Mouse (Mus musculus) midbrain, embryonic 11.5 days (tissue): Measurements from ENCODE around the gene Ssr3. TPM values are rescaled to one million over a fixed set of nuclear protein-coding genes. Genes with fewer than 3 reads are reported as not detected.
A peak's percentile ranks its signal among the peaks of the same experiment; 100 is the strongest.

Experiments
- ATAC-seq: fragments of 200-750 bp; cut with Nextera tagmentation; 2 replicates; pipeline ENCODE4 v1.8.0; 2017; ENCODE audit warnings: moderate TSS enrichment, moderate library complexity; ENCODE audit not compliant: low FRiP score
- DNase-seq: peaks from one replicate; pipeline ENCODE4 v3.0.0; 2015; ENCODE audit warnings: low spot score; ENCODE audit errors: missing footprints
- H3K27ac ChIP-seq: fragments of 300-500 bp; sonication (generic); 2 replicates; pipeline ENCODE4 v1.5.1; 2014; ENCODE audit warnings: low read depth, low read length
- H3K27me3 ChIP-seq: fragments of 300-500 bp; sonication (generic); 2 replicates; pipeline ENCODE4 v1.6.1; 2014; ENCODE audit warnings: mild to moderate bottlenecking, low read length, moderate library complexity, mixed read lengths; ENCODE audit not compliant: control insufficient read depth, insufficient read depth
- H3K36me3 ChIP-seq: fragments of 300-500 bp; sonication (generic); 2 replicates; pipeline ENCODE4 v1.6.1; 2014; ENCODE audit warnings: mild to moderate bottlenecking, low read length, moderate library complexity, mixed read lengths; ENCODE audit not compliant: control insufficient read depth, insufficient read depth
- H3K4me1 ChIP-seq: fragments of 300-500 bp; sonication (generic); 2 replicates; pipeline ENCODE4 v1.6.1; 2014; ENCODE audit warnings: low read length; ENCODE audit not compliant: control insufficient read depth, insufficient read depth
- H3K4me2 ChIP-seq: fragments of 300-500 bp; sonication (generic); 2 replicates; pipeline ENCODE4 v1.6.1; 2014; ENCODE audit warnings: mild to moderate bottlenecking, moderate library complexity
- H3K4me3 ChIP-seq: fragments of 300-500 bp; sonication (generic); 2 replicates; pipeline ENCODE4 v1.5.1; 2014; ENCODE audit warnings: low read depth, low read length
- H3K9ac ChIP-seq: fragments of 300-500 bp; sonication (generic); 2 replicates; pipeline ENCODE4 v1.6.1; 2014; ENCODE audit warnings: low read length
- H3K9me3 ChIP-seq: fragments of 300-500 bp; sonication (generic); 2 replicates; pipeline ENCODE4 v1.6.1; 2016; ENCODE audit warnings: low read length; ENCODE audit not compliant: control insufficient read depth
- WGBS: fragments of 180-500 bp; shearing (Covaris S2); extraction: QIAGEN DNeasy Blood & Tissue Kit; methylation state at CpG from one replicate; pipeline ENCODE4 v1.1.7; 2014; 5-methylcytosine and 5-hydroxymethylcytosine counted together
- polyA plus RNA-seq: library from polyadenylated mRNA; unstranded; fragments of >200 nt; fragmentation: Nextera tagmentation; extraction: Ambion mirVana; gene quantifications from 2 replicates; pipeline ENCODE4 v1.2.1, GENCODE M21; 2014

The Ssr3 gene
- polyA plus RNA-seq = 295 and 322 TPM in 2 replicates

DNA sequence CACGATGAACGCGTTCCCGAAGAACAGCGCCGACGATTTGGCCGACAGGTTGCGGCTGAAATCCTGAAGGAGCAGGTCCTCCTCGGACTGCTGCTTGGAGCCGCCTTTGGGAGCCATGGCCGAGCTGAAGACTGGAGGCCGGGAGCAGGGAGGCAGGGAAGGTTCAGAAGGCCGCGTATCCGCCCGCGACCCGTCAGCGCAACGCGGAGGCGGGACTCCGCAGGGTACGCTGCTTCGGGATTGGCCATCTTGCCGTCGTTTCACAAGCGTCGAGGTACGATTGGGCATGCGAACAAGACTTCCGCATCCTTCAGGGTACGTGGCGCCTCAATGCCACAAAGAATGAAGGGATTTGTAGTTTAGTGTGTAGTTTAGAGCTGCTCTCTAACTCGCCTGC, at the start of gene Ssr3:
Ssr3 (minus strand) TSS at position 203 of the 397 bp plus-strand sequence.
- Histone ChIP-seq H3K27ac (peak within 1 kb of the TSS; percentile 75), H3K36me3 (peaks cover 10% of the 10 kb centered on the region), H3K4me2 (peak within 1 kb of the TSS; percentile 81), H3K27me3 (no peaks in the 10 kb centered on the region), H3K9me3 (no peaks in the 10 kb centered on the region), H3K4me3 (peak within 1 kb of the TSS; percentile 87), H3K4me1 (peaks cover 6% of the 10 kb centered on the region; the same call in 1 of the 2 replicates), H3K9ac (peak within 1 kb of the TSS; percentile 91)
- ATAC-seq = peak; percentile 99
- WGBS = under 1% methylated on average over 36 of the region's 36 CpGs
- DNase-seq = peak; percentile 99

DNA sequence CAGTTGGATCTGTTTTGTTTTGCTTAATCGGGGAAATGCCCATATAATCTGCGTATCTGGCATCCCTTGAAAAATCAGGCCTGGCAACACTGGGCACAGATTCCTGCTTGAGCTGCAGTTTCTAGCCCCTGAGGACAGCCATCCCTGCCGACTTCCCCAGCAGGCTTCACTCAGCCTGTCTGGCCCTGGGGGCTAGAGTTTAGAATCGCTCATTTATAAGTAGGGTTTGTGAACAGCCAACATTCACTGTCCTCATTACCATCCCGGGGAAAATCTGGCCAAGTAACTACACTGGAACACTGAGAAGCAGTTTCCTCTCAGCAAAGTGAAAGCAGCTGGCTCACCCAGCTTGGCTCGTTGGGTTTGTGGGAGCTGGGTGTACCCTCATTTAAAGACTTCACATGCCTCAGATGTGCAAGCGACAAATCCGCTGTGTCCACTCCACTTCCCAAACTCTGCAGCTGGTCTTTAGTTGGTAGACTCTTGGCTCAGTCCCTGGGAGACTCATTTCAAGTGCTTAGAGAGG, 49.2 kb upstream of the Ssr3 start:
- ATAC-seq (0 out of 2 replicates have a peak, but pooled peaks have one; percentile 54), DNase-seq (peak; percentile 87)
- H3K36me3 ChIP-seq = no peaks in the 10 kb centered on the region
- no peaks in the 10 kb centered on the region for H3K9me3 ChIP-seq
- no peak overlapping the region for H3K27ac ChIP-seq
- no peak overlapping the region for H3K9ac ChIP-seq
- H3K4me1 ChIP-seq = peaks cover 6% of the 10 kb centered on the region
- no peak overlapping the region for H3K4me2 ChIP-seq
- WGBS = 57% methylated on average over 8 of the region's 8 CpGs
- no peak overlapping the region for H3K4me3 ChIP-seq
- H3K27me3 ChIP-seq = no peaks in the 10 kb centered on the region

DNA sequence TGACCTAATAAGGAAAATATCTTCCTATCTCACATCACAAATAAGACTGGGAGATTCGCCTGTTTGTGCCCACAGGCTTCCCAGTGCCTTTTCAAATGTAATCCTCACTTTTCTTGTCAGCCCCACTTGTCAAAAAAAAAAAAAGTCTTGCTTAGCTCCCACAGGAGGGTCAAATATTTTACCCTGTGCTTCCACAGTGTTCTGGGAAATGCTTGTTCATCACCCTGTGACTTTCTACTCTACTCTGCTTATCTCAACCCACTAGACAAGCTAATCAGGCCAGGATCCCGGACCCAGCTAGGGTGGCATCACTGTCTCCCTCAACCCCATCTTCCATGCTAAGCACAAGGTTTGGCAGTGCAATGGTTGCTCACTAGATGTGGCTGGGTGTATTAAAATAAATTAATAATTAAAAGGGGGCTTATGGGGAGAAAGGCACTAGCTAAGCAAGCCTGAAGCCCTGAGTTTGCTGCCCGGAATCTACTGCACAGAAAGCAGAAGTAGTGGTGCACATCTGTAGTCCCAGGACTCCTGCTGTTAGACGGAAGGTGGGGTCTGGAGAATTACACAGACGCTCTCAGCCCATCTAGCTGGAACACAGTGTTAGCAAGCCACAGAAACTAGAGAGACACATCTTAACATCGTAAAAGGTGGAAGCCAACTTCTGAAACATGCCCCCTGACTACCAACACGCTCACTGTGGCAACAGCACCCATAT, 46.2 kb upstream of the Ssr3 start:
- Histone ChIP-seq H3K4me3 (no peak overlapping the region), H3K27ac (no peak overlapping the region), H3K27me3 (no peaks in the 10 kb centered on the region), H3K36me3 (no peaks in the 10 kb centered on the region), H3K4me1 (peaks cover 6% of the 10 kb centered on the region), H3K9ac (no peak overlapping the region), H3K9me3 (no peaks in the 10 kb centered on the region), H3K4me2 (no peak overlapping the region)
- DNase-seq (peak; percentile 37), ATAC-seq (no peak)
- 77% methylated on average over 7 of the region's 7 CpGs for WGBS

DNA sequence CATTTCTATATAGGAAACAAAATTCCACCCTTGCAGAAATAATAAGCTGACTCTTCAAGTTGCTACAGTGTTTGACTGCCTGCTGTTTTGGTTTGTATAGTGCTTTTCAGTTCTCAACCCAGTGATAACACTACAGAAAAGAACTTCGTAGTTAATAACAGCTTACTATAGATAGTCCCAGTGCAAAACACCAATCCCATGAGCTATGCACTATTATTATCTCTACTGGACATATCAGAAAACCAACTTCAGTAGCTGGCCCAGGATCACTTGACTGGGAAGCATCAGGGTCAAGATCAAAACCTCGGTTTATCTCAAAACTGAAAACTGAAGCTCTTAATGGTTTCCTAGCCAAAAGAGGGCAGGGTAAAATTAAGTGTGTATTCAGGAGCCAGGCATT, 43.4 kb upstream of the Ssr3 start:
- no peak overlapping the region for H3K4me3 ChIP-seq
- no peaks in the 10 kb centered on the region for H3K9me3 ChIP-seq
- H3K9ac ChIP-seq = no peak overlapping the region
- ATAC-seq (no peak), DNase-seq (no peak)
- no peak overlapping the region for H3K4me2 ChIP-seq
- H3K27ac ChIP-seq = no peak overlapping the region
- no peaks in the 10 kb centered on the region for H3K27me3 ChIP-seq
- 70% methylated on average over 2 of the region's 2 CpGs for WGBS
- H3K4me1 ChIP-seq = no peaks in the 10 kb centered on the region
- no peaks in the 10 kb centered on the region for H3K36me3 ChIP-seq

DNA sequence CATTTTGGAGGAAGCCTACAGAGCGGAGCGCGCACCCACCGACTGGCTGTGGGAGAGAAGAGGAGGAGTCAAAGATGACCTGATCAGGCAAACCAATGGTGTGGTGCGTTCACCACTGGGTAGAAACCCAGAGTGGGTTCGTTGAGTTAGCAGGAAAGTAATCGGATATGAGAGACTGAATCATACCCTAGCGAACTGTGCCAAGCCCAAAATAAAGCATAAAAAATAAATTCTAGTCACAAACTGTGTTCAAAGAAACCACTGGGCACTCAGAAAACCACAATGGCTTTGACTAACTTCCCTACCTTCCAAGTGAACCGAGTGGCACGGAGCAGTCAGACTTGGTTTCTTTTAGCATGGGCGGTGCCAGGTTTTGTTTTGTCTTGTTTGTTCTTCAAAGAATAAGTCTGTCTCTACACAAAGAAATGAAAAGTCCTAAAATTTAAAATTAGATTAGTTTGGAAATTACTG, 42.7 kb upstream of the Ssr3 start:
- no peaks in the 10 kb centered on the region for H3K27me3 ChIP-seq
- WGBS = 87% methylated on average over 11 of the region's 11 CpGs

DNA sequence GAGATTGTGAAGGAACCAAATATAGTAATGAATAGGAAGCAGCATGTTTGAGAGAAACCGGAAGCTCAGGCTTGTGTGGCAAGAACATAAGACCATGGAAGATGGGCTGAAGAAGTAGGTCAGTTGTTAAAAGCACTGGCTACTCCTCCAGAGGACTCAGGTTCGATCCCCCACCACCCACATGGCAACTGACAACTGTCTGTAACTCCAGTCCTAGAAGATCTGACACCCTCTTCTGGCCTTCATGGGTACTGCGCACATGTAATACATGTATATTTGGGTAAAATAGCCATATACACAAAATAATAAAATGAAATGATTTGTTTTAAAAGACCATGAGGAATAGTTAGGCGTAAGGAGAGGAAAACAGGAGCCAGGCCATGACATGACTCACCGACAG, 39.8 kb upstream of the Ssr3 start:
- H3K27ac ChIP-seq = no peak overlapping the region
- H3K9ac ChIP-seq = no peak overlapping the region
- H3K4me2 ChIP-seq = no peak overlapping the region
- H3K4me1 ChIP-seq = no peaks in the 10 kb centered on the region
- peak; percentile 69 for DNase-seq
- ATAC-seq = no peak
- no peaks in the 10 kb centered on the region for H3K9me3 ChIP-seq
- H3K27me3 ChIP-seq = no peaks in the 10 kb centered on the region
- no peaks in the 10 kb centered on the region for H3K36me3 ChIP-seq
- H3K4me3 ChIP-seq = no peak overlapping the region
- 95% methylated on average over 5 of the region's 5 CpGs for WGBS

More for the DNA sequence above, 42.7 kb upstream of the Ssr3 start:
- Histone ChIP-seq H3K36me3 (no peaks in the 10 kb centered on the region), H3K4me1 (no peaks in the 10 kb centered on the region), H3K27ac (no peak overlapping the region), H3K4me2 (no peak overlapping the region), H3K4me3 (no peak overlapping the region), H3K9ac (no peak overlapping the region), H3K9me3 (no peaks in the 10 kb centered on the region)
- peak; percentile 45 for DNase-seq
- no peak for ATAC-seq

DNA sequence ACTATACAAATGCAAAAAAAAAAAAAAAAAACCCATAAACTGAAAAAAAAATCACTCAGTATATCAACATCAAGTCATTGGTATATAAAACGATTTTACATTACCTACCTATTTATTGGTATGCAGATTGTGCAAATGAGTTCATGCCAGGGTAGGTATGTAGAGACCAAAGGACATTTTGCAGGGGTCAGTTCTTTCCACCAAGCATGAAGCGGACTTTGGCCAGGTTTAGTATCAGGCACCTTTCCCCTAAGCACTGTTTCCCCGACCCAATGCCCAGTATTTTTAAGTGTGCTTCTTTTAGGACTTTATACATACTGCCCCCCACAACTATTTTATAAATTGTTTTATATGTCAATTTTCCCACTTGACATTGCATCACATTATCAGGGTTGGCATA, 27.3 kb upstream of the Ssr3 start:
- Histone ChIP-seq H3K27ac (no peak overlapping the region), H3K9me3 (no peaks in the 10 kb centered on the region), H3K4me1 (no peaks in the 10 kb centered on the region), H3K27me3 (no peaks in the 10 kb centered on the region), H3K9ac (no peak overlapping the region), H3K4me3 (no peak overlapping the region), H3K36me3 (no peaks in the 10 kb centered on the region), H3K4me2 (no peak overlapping the region)
- DNase-seq (no peak), ATAC-seq (no peak)
- 91% methylated on average over 3 of the region's 3 CpGs for WGBS

DNA sequence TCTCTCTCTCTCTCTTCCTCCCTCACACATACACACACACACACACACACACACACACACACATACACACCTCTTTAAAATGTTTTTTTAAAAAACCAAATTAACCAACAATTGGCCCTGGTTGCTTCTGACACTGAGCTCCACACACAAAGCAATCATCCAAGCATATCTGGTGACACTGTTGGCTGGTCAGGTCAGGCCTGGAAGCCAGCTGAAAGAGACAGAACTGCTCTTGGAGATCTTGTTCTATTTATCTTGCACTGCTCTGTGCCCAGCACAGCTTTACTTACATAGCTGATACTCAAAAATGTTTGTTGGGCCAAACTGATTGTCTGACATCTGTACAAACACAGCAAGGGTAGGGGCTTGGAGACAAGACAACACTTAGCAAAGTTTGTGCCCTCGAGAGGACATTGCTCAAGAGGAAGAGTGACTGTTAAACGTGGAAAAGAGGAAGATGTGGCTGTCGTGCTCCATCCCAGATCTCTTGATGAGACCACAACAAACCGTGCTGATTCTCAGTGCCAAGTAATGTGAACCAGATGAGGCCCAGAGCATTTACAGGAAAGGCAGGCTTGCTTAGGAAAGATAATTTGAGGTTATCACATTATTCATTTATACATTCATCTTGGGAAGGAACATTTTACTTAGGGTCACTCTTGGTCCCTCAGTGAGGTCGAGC, 25.6 kb upstream of the Ssr3 start:
- ATAC-seq (no peak), DNase-seq (no peak)
- Histone ChIP-seq H3K27me3 (no peaks in the 10 kb centered on the region), H3K4me1 (no peaks in the 10 kb centered on the region), H3K4me2 (no peak overlapping the region), H3K9me3 (no peaks in the 10 kb centered on the region), H3K27ac (no peak overlapping the region), H3K9ac (no peak overlapping the region), H3K4me3 (no peak overlapping the region), H3K36me3 (no peaks in the 10 kb centered on the region)
- WGBS = 75% methylated on average over 5 of the region's 5 CpGs

DNA sequence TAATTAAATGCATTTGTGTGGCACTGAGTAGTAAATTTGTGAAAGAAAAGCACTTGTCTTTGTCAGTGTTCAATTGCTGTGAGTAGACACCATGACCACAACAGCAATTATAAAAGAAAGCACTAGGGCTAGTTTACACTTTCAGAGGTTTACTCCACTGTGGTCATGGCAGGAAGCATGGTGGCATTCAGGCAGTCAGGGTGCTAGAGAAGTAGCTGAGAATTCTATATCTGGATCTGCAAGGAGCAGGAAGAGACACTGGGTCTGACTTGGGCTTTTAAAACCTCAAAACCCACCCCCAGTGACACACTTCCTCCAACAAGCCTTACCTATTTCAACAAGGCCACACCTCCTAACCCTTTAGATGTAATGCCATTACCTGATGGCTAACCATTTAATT, 24.1 kb upstream of the Ssr3 start:
- Histone ChIP-seq H3K9me3 (no peaks in the 10 kb centered on the region), H3K4me2 (no peak overlapping the region), H3K27me3 (no peaks in the 10 kb centered on the region), H3K27ac (no peak overlapping the region), H3K4me1 (no peaks in the 10 kb centered on the region), H3K36me3 (no peaks in the 10 kb centered on the region), H3K4me3 (no peak overlapping the region), H3K9ac (no peak overlapping the region)
- DNase-seq (no peak), ATAC-seq (no peak)
